ENCODE assay signal across 22 mouse cellular contexts in the genomic region with DNA sequence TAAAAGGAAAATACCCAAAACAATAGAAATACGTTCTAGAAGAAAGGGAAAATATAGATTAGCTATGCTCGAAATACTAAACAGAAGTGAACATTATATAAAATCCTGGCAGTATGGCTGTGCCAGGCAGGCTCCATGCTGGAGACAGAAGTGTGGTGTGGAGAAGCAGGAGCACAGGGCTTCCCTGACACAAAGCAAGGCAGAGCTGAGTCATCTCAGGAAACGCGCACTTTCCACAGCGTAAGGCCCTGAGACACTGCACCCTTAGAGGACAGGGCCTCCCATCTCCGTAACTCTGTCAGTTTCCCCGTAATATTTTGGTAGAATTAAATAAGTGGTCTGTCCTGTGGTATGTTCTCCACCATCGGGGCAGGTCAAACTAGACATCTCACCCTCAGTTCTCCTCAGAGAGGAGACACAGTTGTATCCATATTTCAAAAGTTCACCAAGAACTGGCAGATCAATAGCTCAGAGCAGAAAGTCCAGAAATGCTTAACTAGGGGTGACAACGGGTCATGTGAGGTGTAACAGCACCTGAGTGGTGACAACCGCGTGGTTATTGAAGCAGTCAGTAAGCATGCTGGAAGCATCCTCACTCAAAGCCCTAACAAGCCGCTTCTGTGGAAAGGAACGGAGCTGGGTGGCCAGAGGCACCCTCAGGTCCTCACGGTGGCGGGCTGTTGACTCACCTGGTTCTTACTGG. TPM values are rescaled to one million over a fixed set of nuclear protein-coding genes. Genes with fewer than 3 reads are reported as not detected.
DNase-seq lines count a peak whose midpoint lies in the region; ATAC-seq and TF ChIP-seq lines count a peak whose summit lies in the region.
"Had no signal": no experiment of that assay in that cellular context is flagged by ENCODE, and none has a peak within 500 bp of the region (broad histone marks: within the 10 kb centered on the region; RNA-seq: fewer than 3 reads in every experiment).

No protein-coding gene starts in this region.

- H3K9me3 ChIP-seq in heart, embryonic 12.5 days (replicated peaks) = peaks cover 4% of the 10 kb centered on the region; the same call in 1 of the 2 replicates
- H3K9me3 ChIP-seq in heart, embryonic 11.5 days (replicated peaks; ENCODE audit: control insufficient read depth, low read length) = no peaks in the 10 kb centered on the region
- no peaks in the 10 kb centered on the region; the same call in 1 of the 2 replicates for H3K9me3 ChIP-seq in liver, embryonic 16.5 days (replicated peaks; ENCODE audit: control insufficient read depth, low read length)
- H3K9me3 ChIP-seq: embryonic facial prominence, embryonic 13.5 days; forebrain, embryonic 15.5 days; hindbrain, embryonic 13.5 days had no signal

- no peak overlapping the region for H3K9ac ChIP-seq in heart, embryonic 12.5 days
- H3K9ac ChIP-seq in heart, embryonic 11.5 days (ENCODE audit: low read depth, low read length) = no peak overlapping the region
- no peak overlapping the region for H3K9ac ChIP-seq in liver, embryonic 16.5 days (ENCODE audit: low read depth, low read length)
- H3K9ac ChIP-seq: embryonic facial prominence, embryonic 13.5 days; forebrain, embryonic 15.5 days; hindbrain, embryonic 13.5 days had no signal

- no peak overlapping the region for H3K4me3 ChIP-seq in heart, embryonic 12.5 days
- no peak overlapping the region for H3K4me3 ChIP-seq in heart, embryonic 11.5 days (ENCODE audit: low read depth, low read length)
- H3K4me3 ChIP-seq in left cerebral cortex, adult 2 months = no peak overlapping the region
- H3K4me3 ChIP-seq in liver, embryonic 16.5 days (ENCODE audit: low read depth, low read length) = no peak overlapping the region
- H3K4me3 ChIP-seq: embryonic facial prominence, embryonic 13.5 days; forebrain, embryonic 15.5 days; hindbrain, embryonic 13.5 days had no signal

- no peak for DNase-seq in left cerebral cortex, adult 2 months (ENCODE audit: extremely low spot score in 1 of 2, low spot score in 2 of 2)
- no peak for DNase-seq in left cerebral cortex, postnatal 36 days (ENCODE audit: low spot score in 2 of 2)
- DNase-seq in gastrocnemius, postnatal 4 days (ENCODE audit: low spot score in 2 of 2) = no peak
- DNase-seq: adrenal gland, adult 2 months; adrenal gland, postnatal 25 days; cerebellum, adult 18-20 months; cerebellum, adult 9-11 months; cerebellum, postnatal 36 days; gastrocnemius, postnatal 14 days; heart, postnatal 10 days; heart, postnatal 4 days had no signal

- 0 out of 2 replicates have a peak, but pooled peaks have one; percentile 36 for ATAC-seq in heart, embryonic 12.5 days (ENCODE audit: insufficient number of reproducible peaks, low FRiP score)
- no peak for ATAC-seq in heart, embryonic 11.5 days (replicated peaks; ENCODE audit: insufficient number of reproducible peaks, low FRiP score, low TSS enrichment)
- 0 out of 2 replicates have a peak, but pooled peaks have one; percentile 37 for ATAC-seq in erythroblast, adult 5-6 weeks (replicated peaks; ENCODE audit: low FRiP score, poor library complexity, severe bottlenecking)
- ATAC-seq in liver, embryonic 16.5 days (ENCODE audit: low read depth) = peak; percentile 59; the same call in 1 of the 2 replicates
- ATAC-seq: forebrain, embryonic 15.5 days; hindbrain, postnatal 0 days; Patski had no signal

- WGBS in heart, embryonic 12.5 days = 87% methylated on average over 15 of the region's 15 CpGs
- WGBS in heart, embryonic 11.5 days (ENCODE audit: insufficient replicate concordance) = 88% methylated on average over 15 of the region's 15 CpGs
- WGBS in liver, embryonic 16.5 days (ENCODE audit: insufficient replicate concordance) = 76% methylated on average over 15 of the region's 15 CpGs

- H3K4me1 ChIP-seq in heart, embryonic 12.5 days (replicated peaks) = peaks cover 11% of the 10 kb centered on the region; the same call in 1 of the 2 replicates
- no peaks in the 10 kb centered on the region for H3K4me1 ChIP-seq in heart, embryonic 11.5 days (ENCODE audit: control insufficient read depth, insufficient read depth, low read length)
- H3K4me1 ChIP-seq in liver, embryonic 16.5 days (ENCODE audit: control insufficient read depth, low read depth, low read length) = no peaks in the 10 kb centered on the region; the same call in 1 of the 2 replicates
- H3K4me1 ChIP-seq: embryonic facial prominence, embryonic 13.5 days; forebrain, embryonic 15.5 days; hindbrain, embryonic 13.5 days had no signal

- no peak overlapping the region for H3K27ac ChIP-seq in heart, embryonic 12.5 days (ENCODE audit: poor library complexity, severe bottlenecking)
- H3K27ac ChIP-seq in heart, embryonic 11.5 days (ENCODE audit: low read depth, low read length) = no peak overlapping the region
- H3K27ac ChIP-seq in left cerebral cortex, adult 2 months = peak overlapping the region; percentile 55
- no peak overlapping the region for H3K27ac ChIP-seq in liver, embryonic 16.5 days (ENCODE audit: low read length)
- H3K27ac ChIP-seq: embryonic facial prominence, embryonic 13.5 days; forebrain, embryonic 15.5 days; hindbrain, embryonic 13.5 days; hindbrain, postnatal 0 days had no signal

- H3K4me2 ChIP-seq in heart, embryonic 12.5 days = no peak overlapping the region
- no peak overlapping the region for H3K4me2 ChIP-seq in heart, embryonic 11.5 days
- H3K4me2 ChIP-seq in liver, embryonic 16.5 days (ENCODE audit: low read depth, low read length) = no peak overlapping the region
- H3K4me2 ChIP-seq: embryonic facial prominence, embryonic 13.5 days; forebrain, embryonic 15.5 days; hindbrain, embryonic 13.5 days had no signal

- no peaks in the 10 kb centered on the region for H3K27me3 ChIP-seq in heart, embryonic 12.5 days (replicated peaks)
- H3K27me3 ChIP-seq in heart, embryonic 11.5 days (ENCODE audit: control insufficient read depth, insufficient read depth, low read length) = no peaks in the 10 kb centered on the region
- H3K27me3 ChIP-seq in liver, embryonic 16.5 days (ENCODE audit: control insufficient read depth, insufficient read depth, low read depth, low read length) = no peaks in the 10 kb centered on the region
- H3K27me3 ChIP-seq: CH12.LX; embryonic facial prominence, embryonic 13.5 days; forebrain, embryonic 15.5 days; hindbrain, embryonic 13.5 days; Patski had no signal

- intact Hi-C loops in left cerebral cortex, adult 2 months (cut with DNase I) = loop anchor here (5.0 kb wide), 1 partner anchor 235 kb away; no protein-coding TSS in a partner anchor
- intact Hi-C loops in left cerebral cortex, postnatal 36 days (cut with DNase I) = no loop called here

- no peak for TF ChIP-seq CTCF in left cerebral cortex, adult 2 months (IDR thresholded peaks at IDR 0.05)

- peaks cover 42% of the 10 kb centered on the region for H3K36me3 ChIP-seq in heart, embryonic 12.5 days
- H3K36me3 ChIP-seq in heart, embryonic 11.5 days (ENCODE audit: control insufficient read depth, insufficient read depth, low read length) = peaks cover 4% of the 10 kb centered on the region; the same call in 1 of the 2 replicates
- peaks cover 15% of the 10 kb centered on the region for H3K36me3 ChIP-seq in liver, embryonic 16.5 days (ENCODE audit: control insufficient read depth, insufficient read depth)

RNA-seq across cellular contexts. Expression of a gene that starts 48.4 kb away (rescaled TPM):
- 3.7 and 4.0 TPM in 2 replicates for polyA plus RNA-seq in heart, embryonic 12.5 days (2016; fragmentation: Nextera tagmentation; extraction: Ambion mirVana)
- 3.6 and 5.2 TPM in 2 replicates for polyA plus RNA-seq in heart, embryonic 11.5 days (2014; fragmentation: Nextera tagmentation; extraction: Ambion mirVana)
- 10 to 100 TPM; 29.8 to 30.8 TPM for total RNA-seq in left cerebral cortex, adult 2 months (2021)
- total RNA-seq in left cerebral cortex, postnatal 36 days (2021) = 10 to 100 TPM; 28.4 to 28.6 TPM
- total RNA-seq in erythroblast, adult 5-6 weeks (2015; ENCODE audit: low replicate concordance) = not detected in 2 replicates
- total RNA-seq in erythroblast, adult 5-6 weeks (2017; ENCODE audit: low replicate concordance) = not detected in 2 replicates
- 0.05 and 0.21 TPM in 2 replicates for polyA plus RNA-seq in liver, embryonic 16.5 days (2015; fragmentation: Nextera tagmentation; extraction: Ambion mirVana)
- under 1 TPM; 0.47 to 0.52 TPM for total RNA-seq in gastrocnemius, postnatal 4 days (2021)
- total RNA-seq: granulocyte monocyte progenitor cell, adult 5-6 weeks had no signal

Comparison
In these comparisons a context has a peak if more than half of its experiments do, and no peak if none do; other contexts are left out.
1. RNA of a gene that starts 48.4 kb away (total RNA-seq): 29.8 to 30.8 TPM in left cerebral cortex, adult 2 months and 28.4 to 28.6 TPM in left cerebral cortex, postnatal 36 days; 0.47 to 0.52 TPM in gastrocnemius, postnatal 4 days and not detected in erythroblast, adult 5-6 weeks; every median in the first group is over 10 times any median in the second.